Mouse (Mus musculus) layer of hippocampus, postnatal 14 days (tissue): ENCODE results near the gene H2al2a. TPM values are rescaled to one million over a fixed set of nuclear protein-coding genes. Genes with fewer than 3 reads are reported as not detected.

ENCODE experiments used
- DNase-seq, 2 experiments: peaks; one replicate each; pipeline ENCODE4 v3.0.0; 2021 to 2022; ENCODE audit warnings: low spot score in 2 of 2, mixed read lengths in 1 of 2
- long read RNA-seq, 2 experiments: library from polyadenylated mRNA; stranded (forward); transcript quantifications; one replicate each; pipeline ENCODE4 v2.0.0; 2021
- total RNA-seq, 2 experiments: library from RNA; stranded (reverse); gene quantifications; 2 replicates each; pipeline ENCODE4 v1.2.3; 2021

The H2al2a gene
- not detected for total RNA-seq
- long read RNA-seq, experiment 1, result 0 reads
- long read RNA-seq, experiment 2, result 0 reads

- no peak for DNase-seq
Measured at GRCm38 (mm10) chr2:17996858-17997257, at the start of gene H2al2a. H2al2a (minus strand) TSS chr2:17996958.

- no peak for DNase-seq
Measured at GRCm38 (mm10) chr2:18046186-18046585, 49.4 kb upstream of the H2al2a start.

GRCm38 (mm10) chr2:18045781-18046181, 49.0 kb upstream of the H2al2a start:
- no peak for DNase-seq

- no peak for DNase-seq
Measured at GRCm38 (mm10) chr2:18045143-18045780, 48.5 kb upstream of the H2al2a start.

GRCm38 (mm10) chr2:18041199-18041885, 44.6 kb upstream of the H2al2a start:
- DNase-seq, result peak; percentile 52 to 61

GRCm38 (mm10) chr2:18040347-18041160, 43.8 kb upstream of the H2al2a start:
- no peak for DNase-seq

- DNase-seq, result peak in 1 of 2 experiments; percentile 64
Measured at GRCm38 (mm10) chr2:18039566-18040290, 43.0 kb upstream of the H2al2a start.

- DNase-seq, result no peak
Measured at GRCm38 (mm10) chr2:18038895-18039371, 42.2 kb upstream of the H2al2a start.

GRCm38 (mm10) chr2:18038141-18038752, 41.5 kb upstream of the H2al2a start:
- DNase-seq, result no peak

GRCm38 (mm10) chr2:18037491-18037890, 40.7 kb upstream of the H2al2a start, which contains the start of gene A930004D18Rik:
A930004D18Rik (minus strand) TSS chr2:18037737.
- DNase-seq, result no peak

GRCm38 (mm10) chr2:18034371-18035250, 37.9 kb upstream of the H2al2a start:
- no peak for DNase-seq

- no peak for DNase-seq
Measured at GRCm38 (mm10) chr2:18033166-18034108, 36.7 kb upstream of the H2al2a start.

GRCm38 (mm10) chr2:18032538-18032895, 35.8 kb upstream of the H2al2a start:
- DNase-seq, result no peak

- peak in 1 of 2 experiments; percentile 70 for DNase-seq
Measured at GRCm38 (mm10) chr2:18031831-18032537, 35.2 kb upstream of the H2al2a start.

- peak in 1 of 2 experiments; percentile 83 for DNase-seq
Measured at GRCm38 (mm10) chr2:18031271-18031821, 34.6 kb upstream of the H2al2a start.

GRCm38 (mm10) chr2:18030581-18030980, 33.8 kb upstream of the H2al2a start:
- no peak for DNase-seq

GRCm38 (mm10) chr2:18029656-18030055, 32.9 kb upstream of the H2al2a start:
- DNase-seq, result no peak
